Mouse (Mus musculus): ENCODE results near the gene Sun1.

Gene Sun1

DNA sequence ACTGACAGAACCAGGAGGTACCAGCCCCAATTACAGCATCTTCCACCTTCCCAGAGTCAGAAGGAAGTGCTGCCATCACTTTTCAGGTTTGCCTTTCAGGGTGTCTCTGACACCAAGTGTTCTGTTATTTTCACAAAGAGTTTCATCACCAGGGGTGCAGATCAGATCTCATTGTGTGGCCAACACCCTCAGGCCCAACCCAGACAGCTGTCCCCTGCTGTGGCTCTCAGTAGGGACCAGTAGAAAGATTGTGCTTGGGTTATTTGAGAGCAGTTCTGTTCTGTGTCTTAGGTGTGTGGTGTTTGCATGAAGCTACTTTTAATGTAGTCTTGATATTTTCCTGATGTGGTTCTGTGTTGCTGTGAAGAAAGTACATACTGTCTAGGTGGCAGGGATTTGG, 7.7 kb downstream of the Sun1 start:
- no peak for DNase-seq (ENCODE audit: low read depth, low spot score)

DNA sequence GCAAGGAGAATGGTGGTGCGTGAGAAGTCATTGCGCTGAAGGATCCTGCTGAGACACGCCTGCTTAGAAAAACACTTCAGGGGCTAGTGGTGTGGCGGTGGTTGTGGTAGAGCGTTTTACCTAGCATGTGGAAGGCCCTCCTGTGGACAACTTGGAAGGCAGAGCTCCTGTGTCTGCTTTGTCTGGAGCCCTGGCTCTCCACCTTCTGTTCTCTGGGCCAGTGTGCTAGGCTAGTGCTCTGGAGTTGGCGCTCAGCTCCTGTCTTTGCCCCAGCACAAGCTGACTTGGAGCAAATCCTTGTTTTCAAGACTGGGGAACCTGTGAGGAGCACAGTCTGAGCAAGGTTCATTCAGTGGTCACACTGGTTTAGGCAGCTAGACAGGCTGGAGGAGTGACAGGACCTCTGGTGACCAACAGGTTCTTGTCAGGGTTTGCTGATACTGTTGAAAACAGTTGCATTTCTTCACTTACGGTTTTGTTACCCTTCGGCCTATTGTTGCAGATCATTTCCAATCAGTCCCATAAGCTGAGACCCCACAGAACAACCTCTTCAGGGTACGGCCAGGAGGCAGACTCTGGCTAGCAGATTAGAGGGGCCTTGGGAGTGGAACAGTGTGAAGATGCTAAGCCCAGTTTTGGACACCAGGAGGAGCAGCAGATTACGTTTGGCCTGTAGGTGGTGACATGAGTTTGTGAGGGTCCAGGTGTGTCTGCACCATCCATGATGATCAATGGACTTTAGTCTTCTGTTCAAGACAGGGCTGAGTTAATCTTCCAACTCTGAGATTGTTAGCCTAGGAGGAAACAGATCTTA, 8.6 kb downstream of the Sun1 start:
- DNase-seq (ENCODE audit: low read depth, low spot score) = no peak

DNA sequence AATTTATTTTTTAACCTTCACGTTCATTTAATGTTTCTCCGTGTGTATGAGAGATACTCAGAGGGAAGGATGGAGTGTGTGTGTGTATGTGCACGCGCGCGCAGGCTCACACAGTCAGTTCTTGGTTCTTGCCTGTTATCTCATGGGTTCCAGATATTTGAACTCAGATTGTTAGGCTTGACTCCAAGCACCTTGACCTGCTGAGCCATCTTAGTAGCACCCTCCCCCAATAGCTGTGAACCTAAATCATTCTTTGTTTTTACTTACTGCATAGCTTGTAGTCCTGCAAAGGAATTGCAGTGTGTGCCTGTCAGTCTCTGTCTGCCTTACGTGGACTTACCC, 9.2 kb downstream of the Sun1 start:
- no peak for DNase-seq (ENCODE audit: low read depth, low spot score)

DNA sequence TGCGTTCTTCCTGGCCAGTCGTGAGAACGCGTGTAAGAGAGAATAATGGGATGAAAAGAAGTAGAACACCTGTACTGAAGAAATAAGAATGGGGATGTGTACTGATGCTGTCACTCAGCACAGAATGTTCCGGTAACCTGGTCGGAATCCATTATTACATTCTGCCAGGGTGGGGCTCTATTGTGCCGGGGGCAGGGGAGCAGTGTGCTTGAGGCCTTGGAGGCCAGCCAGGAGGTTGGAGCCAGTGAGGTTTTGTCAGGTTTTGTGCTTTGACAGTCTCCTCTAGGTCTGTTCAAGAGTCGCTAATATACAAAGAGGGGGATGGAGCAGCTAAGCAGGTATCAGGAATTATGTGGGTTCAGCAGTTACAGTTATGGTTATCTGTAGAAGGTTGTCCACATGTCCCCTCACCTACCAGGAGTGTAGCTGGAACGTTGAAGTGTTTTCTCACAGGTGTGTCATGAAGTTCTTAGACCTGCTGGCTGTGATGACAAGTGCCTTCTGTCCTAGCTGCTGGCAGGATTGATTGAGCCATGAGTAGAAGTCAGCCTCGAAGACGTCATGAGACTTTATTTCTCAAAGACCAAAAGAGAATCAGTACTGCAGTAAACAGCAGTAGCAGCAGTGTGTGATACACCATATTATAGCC, 11.4 kb downstream of the Sun1 start:
- DNase-seq (ENCODE audit: low read depth, low spot score) = no peak

DNA sequence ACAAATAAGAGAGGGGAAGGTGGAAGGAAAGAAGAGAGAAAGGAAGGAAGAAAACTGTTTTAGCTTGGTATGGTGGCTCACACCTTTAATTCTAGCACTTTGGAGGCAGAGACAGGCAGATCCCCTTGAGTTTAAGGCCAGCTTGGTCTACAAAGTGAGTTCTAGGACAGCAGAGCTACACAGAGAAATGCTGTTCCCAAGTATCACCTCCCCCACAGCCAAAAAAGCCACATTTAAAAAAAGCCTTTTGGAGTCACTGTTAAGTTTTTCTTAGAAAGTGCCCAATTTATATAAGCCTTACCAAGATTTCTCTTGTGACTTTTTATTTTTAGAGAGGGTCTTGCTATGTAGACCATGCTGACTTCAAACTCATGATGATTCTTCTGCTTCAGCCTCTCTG, 13.9 kb downstream of the Sun1 start:
- DNase-seq (ENCODE audit: low read depth, low spot score) = no peak

DNA sequence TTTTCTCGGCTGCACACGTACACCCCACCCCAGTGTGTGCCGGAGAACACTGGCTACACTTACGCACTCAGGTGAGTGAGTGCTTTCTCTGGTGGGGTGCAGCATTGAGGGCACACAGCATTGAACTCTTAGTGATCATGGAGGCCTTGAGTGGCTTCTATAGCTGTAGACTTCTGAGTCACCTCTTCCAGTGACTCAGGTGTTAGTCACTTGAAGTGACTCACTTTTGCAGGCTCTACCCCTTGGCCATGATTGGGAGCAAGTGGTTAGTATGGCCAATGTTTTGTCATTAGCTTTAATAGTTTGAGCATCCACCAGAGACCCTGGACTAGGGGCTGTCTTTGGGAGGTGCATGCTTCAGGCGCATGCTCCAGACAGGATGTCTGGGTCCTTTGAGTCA, 14.7 kb downstream of the Sun1 start:
- DNase-seq (ENCODE audit: low read depth, low spot score) = no peak

DNA sequence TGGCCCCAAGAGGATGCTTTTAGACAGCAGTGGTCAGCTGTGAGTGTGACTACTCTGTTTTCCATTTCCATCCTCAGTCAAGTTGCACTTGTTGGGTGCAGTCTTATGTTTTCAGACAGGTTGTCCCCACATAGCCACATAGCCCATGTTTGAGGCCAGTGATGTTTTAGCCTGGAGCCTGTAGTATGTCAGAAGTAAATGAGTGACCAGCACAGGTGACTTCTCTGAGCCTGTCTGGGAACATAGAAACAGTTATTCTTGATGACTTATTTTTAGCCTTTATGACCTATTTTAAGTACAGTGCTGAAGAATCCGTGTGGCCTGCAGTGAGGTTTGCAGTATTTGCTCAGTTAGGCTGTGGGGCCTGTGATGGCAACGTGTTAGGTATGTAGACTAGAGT, 15.7 kb downstream of the Sun1 start:
- DNase-seq (ENCODE audit: low read depth, low spot score) = no peak

DNA sequence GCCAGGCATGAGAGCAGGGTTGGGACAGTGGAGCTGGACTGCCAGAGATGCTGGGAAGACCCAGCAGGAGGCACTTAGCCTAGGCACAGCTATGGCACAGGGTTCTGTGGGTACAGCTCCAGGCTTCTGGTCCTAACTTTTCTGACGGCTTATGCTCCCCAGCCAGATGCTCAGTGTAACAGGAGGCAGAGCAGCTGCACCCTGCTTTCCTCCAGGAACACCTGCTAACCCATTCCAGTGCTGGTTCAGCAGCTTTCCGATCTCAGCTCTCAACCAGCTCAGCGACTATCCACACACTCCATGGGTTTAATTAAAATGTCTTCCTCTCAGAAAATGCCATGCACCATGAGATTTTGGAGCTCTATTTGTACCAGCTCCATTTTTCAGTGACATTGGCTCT, 16.3 kb downstream of the Sun1 start:
- no peak for DNase-seq (ENCODE audit: low read depth, low spot score)

DNA sequence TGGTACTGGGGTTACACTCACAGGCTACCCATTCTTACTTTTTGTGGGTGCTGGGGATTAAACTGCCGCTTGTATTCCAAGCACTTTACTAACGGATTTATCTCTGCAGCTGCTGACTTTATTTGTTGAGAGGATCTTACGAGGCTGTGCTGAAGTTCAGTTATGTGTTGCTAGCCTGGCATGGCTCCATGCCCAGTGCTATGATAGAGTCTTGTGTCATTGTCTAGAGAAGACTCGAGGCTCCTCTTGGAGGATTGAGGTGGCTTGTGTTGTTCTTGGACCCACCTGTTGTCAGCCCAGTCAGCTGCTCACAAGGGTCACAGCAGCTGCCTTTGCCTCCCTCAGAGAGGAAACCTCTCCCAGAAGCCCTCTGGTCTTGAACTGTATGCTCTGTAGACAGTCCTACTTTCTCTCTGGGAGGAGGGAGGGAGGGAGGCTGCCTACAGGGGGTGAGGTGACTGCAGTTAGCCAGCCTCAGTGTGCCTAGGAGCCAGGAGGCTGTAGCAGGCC, 19.6 kb downstream of the Sun1 start:
- DNase-seq (ENCODE audit: low read depth, low spot score) = no peak

DNA sequence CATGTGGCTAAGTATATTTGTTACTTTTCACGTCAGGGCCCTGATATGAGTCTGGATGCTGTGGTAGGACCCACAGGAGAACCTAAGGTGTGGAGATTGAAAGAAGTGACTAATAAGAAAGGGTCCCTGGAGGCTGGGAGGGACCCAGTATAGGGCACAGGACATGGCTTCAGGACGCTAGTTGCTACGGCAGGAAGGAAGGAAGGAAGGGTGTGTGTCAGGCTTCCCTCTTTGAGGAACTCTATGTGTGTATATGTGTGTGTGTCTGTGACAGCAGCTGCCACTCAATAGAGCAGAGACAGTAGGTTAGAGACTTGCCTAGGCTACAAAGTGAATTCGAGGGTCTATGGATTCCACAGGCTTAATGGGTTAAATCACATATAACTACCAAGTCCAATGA, 20.2 kb downstream of the Sun1 start:
- DNase-seq (ENCODE audit: low read depth, low spot score) = no peak

DNA sequence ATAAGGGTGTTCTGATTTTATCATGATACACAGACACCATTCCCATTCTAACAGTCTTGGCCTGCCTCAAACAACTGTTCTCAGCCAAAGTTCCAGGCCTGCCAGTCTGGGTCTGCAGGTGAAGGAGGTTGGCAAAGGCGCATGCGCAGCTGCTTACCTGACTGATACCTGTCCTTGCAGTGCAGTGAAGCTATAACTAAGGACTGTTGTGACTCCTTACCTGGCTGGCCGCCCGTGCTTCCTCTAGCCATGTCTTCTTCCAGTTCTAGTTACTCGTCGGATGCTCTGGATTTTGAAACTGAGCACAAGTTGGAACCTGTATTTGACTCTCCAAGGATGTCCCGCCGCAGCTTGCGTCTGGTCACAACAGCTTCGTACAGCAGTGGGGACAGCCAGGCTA, 22.9 kb downstream of the Sun1 start:
- DNase-seq (ENCODE audit: low read depth, low spot score) = no peak

DNA sequence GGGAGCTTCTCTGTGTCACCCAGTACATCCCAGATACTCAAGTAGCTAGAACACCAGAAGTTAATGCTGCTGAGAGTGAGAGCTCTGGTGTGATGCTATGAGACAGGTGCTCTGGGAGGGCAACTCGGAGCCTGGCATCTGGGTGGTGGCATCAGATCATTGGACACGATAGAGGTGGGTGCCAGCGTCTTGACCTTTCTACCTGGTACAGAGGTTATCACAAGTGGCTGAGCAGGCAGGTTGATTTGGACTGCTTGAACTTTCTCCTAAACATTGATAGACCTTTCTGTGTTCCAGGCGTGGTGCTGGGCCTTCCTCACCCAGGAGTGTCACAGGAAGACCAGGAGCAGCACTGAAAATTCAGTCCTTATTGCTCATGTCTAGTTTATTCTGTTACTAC, 26.8 kb downstream of the Sun1 start:
- DNase-seq (ENCODE audit: low read depth, low spot score) = no peak

DNA sequence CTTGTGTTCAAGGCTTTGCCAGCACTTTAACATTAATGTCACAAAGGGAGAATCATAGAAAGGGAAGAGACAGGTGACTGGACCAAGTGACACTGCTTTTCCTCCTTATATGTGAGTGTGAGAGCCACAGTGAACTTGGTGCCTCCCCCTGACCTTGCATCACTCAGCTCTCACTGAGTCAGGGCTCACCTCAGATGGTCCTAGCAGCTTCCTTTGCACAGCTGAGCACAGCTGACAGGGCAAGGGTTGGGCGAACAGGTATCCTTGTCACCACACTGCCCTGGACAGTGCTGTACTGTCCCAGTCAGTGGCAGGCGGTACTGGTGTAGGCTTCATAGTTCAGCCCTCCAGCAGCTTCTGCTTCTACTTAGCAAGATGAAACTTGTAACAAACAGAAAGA, 27.2 kb downstream of the Sun1 start:
- no peak for DNase-seq (ENCODE audit: low read depth, low spot score)

DNA sequence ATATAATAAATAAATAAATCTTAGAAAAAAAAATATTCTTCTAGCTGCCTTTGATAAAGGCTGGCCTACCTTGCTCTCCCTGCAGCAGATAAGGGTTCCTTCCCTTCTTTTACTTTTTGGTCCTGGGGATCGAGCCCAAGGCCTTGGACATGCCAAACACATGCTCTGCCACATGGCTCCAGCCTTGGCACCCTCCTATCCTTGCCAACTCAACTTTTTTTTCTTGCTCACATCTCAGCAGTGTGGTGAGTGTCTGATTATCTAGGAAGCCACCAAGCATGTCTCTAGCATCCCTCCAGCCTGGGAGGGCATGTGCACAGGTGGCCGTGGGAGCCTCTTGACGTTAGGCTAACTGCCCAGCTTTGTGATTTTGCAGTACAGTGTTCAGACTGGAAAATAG, 27.9 kb downstream of the Sun1 start:
- DNase-seq (ENCODE audit: low read depth, low spot score) = no peak

DNA sequence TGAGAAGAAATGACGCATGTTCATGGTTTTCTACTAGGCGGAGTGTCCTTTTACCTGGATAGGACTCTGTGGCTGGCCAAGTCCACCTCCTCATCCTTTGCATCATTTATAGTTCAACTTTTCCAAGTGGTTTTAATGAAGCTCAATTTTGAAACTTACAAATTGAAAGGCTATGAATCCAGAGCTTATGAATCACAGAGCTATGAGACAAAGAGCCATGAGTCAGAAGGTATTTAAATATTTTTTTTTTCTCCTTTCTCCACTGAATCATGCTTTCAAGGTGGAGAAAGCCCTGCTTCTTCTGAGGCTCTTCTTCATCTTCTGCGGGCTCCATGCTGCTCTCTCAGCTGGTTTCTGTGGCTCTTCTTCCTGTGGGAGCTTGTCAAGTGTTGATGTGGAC, 29.3 kb downstream of the Sun1 start:
- DNase-seq (ENCODE audit: low read depth, low spot score) = no peak

DNA sequence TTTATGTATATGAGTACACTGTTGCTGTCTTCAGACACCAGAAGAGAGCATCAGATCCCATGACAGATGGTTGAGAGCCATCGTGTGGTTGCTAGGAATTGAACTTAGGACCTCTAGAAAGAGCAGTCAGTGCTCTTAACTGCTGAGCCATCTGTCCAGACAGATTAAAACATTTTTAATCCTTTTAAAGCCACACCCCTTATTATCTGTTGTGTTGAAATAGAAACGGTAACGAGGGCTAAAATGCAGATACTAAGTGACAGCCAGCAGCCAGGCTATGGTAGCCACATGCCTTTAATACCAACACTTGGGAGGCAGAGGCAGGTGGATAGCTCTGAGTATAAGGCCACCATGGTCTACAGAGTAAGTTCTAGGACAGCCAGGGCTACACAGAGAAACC, 31.6 kb downstream of the Sun1 start:
- no peak for DNase-seq (ENCODE audit: low read depth, low spot score)

DNA sequence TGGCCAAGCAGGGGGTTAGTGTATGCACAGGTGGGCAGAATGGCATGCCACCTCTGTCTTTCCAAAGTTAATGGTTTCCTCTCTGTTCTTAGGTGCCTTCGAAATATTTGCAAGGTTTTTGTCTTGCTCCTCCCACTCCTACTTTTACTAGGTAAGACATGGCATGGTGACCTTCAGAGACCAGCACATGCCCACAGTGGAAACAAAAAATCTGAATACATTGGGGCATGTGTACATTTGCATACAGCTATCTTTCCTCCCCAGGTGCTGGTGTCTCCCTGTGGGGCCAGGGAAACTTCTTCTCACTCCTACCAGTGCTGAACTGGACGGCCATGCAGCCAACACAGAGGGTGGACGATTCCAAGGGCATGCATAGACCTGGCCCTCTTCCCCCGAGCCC, 34.0 kb downstream of the Sun1 start:
- no peak for DNase-seq (ENCODE audit: low read depth, low spot score)

DNA sequence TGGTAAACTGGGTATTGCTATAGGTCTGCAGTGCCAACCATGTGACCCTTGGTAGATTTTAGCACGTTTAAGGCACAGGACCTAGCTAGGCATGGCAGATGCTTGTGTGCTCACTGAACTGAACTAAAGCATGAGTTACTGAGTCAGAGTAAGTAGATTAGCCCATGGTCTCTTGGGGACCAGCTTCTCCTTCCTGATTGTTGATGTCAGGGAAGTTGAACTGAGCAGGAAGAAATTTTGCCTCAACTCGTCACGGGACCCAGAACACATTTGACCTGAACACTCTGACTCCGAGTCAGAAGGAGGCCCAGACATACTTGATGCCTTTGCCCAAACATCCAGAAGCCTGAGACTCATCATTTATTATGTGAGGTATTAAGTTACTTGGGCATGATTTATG, 37.0 kb downstream of the Sun1 start:
- DNase-seq (ENCODE audit: low read depth, low spot score) = no peak

DNA sequence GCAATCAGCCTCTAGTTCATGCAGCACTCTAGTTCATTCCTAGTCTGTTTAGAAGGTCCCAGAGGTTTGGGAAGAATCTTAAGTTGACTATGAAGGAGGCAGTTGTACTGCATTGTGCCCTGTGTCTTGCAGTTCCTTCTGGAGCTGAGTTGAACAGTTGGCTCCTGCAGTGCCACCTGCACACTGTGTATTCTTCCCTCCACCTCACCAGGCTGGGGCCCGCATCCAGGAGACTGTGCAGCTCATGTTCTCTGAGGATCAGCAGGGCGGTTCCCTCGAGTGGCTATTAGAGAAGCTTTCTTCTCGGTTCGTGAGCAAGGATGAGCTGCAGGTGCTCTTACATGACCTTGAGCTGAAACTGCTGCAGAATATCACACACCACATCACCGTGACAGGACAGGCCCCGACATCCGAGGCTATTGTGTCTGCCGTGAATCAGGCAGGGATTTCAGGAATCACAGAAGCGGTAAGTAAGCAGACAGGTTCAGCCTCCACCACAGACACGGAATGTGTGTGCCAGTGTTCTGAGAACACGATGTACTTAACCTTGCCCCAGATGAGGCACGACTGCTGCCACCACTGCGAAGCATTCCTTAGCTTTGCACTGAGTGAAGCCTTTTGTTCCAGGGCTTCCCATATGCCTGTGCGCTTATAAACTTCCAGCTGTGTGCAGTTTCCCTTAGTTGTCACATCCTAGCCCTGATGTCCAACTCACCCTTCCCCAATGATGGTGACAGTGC, 40.8 kb downstream of the Sun1 start:
- DNase-seq (ENCODE audit: low read depth, low spot score) = no peak

DNA sequence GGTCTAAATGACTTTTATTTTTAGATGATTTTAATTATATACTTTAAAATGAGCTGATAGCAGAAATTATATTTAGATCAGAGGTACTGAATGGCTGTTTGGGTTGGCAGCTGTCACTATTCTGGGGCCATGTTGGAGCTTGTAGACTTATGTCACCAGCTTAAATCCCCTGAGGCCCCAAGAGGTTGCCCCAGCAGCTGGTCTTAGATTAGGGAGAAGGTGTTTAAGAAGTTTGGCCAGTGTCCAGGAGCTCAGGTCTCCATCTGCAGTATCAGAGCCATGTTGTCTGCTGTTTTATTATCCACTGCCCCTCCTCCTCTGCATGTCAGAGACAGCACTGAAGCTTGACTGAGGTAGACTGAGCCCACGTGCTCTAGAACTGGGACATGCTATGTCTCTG, 42.9 kb downstream of the Sun1 start:
- DNase-seq (ENCODE audit: low read depth, low spot score) = no peak

DNA sequence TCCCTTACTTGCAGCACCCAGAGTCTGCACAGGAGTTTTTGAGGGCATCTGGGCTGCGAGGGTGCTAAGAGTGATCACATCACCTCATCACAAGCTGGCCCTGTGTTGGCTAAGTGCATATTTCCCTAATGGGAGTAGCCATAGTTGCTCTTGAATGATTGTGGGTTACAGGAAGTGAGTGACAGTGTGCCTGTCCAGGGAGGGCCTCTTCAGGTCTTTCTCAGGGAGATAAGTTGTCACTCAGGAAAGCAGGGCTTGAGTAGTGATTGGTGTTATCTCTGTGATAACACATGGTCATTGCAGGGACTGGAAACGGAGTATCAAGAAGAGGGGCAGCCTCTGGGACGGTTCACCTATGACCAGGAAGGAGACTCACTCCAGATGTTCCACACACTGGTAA, 47.3 kb downstream of the Sun1 start:
- DNase-seq (ENCODE audit: low read depth, low spot score) = no peak

DNA sequence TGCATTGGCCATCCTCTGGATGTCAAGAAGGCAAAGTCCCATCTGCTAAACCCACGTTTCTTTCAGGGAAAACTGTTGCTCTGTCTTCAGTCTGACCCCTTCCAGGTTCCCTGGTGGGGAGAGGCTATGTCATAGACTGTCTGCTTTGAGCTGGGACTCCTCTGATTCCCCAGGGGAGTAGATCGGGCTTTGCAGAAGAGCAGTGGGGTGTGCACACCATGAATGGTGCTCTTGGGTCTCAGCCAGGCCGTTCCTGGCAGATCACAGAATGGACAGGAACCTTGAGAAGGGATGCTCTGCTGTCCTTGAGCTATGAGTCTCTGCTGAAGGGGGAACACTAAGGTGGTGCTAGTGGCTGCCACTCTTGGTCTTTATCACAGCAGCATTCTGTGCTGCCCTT, 48.4 kb downstream of the Sun1 start:
- no peak for DNase-seq (ENCODE audit: low read depth, low spot score)

DNA sequence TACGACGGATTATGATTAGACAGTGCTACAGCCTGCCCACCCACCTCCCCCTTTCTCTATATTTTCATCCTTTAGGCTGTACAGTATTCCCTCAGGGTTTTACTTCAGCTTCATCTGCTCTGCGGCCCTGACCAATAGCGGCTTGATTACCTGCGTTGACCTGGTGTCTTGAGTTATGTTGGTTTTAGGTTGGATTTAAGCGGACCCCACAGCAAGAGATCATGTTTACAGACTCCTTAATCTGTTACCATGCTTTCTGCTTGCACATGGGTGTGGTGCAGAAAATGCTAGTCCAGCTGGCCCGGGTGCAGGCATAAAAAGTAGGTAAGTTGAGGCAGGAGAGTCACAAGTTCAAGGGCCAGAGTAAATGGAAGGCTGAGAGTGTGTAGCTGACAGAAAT, 50.8 kb downstream of the Sun1 start:
- DNase-seq (ENCODE audit: low read depth, low spot score) = no peak

All from CD4-positive helper T cell, adult 2 months (primary cell).